Mouse (Mus musculus): ENCODE results near the gene Tdrd7.

DNA sequence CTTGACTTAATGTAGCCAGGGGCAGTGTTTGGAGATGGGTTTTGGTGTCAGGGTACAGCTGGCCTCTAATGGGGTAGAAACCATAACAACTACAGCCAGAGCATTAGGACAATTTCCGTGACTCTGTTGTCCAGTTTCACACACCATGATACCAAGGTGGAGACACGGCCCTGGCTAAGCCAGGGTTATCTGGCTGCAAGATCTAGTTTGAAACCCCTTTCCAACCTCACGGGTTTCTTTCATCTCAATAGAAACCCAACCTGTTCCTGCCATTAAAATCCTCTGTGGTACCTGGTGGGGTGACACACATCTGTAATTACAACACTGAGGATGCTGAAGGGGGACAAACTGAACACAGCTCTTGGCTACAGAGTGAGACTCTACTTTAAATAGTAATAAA is 110.5 kb downstream of the Tdrd7 start:
- no peak for TF ChIP-seq CTCF (IDR thresholded peaks at IDR 0.05; ENCODE audit: low read depth, low read length)
- TF ChIP-seq POLR2A (IDR thresholded peaks at IDR 0.05; ENCODE audit: extremely low read depth, insufficient read depth, low read length) = no peak
